Mouse (Mus musculus): ENCODE data around the gene Dlst. TPM values are rescaled to one million over a fixed set of nuclear protein-coding genes. Genes with fewer than 3 reads are reported as not detected.
A peak's percentile ranks its signal among the peaks of the same experiment; 100 is the strongest.

Gene Dlst
- polyA plus RNA-seq, 1 experiment from 2014 or later: 115 TPM

- WGBS: 74% methylated on average over 2 of the region's 2 CpGs
- peaks cover 44% of the 10 kb centered on the region for H3K4me1 ChIP-seq (ENCODE audit: insufficient read depth)
- H3K27ac ChIP-seq (ENCODE audit: low read depth): no peak overlapping the region
Observed at GRCm38 (mm10) chr12:85178294-85178693, 67.7 kb downstream of the Dlst start.

GRCm38 (mm10) chr12:85181475-85182344 is 71.1 kb downstream of the Dlst start:
- WGBS: 20% methylated on average over 16 of the region's 17 CpGs
- TF ChIP-seq CTCF (IDR thresholded peaks at IDR 0.05; ENCODE audit: low read depth): no peak
- ATAC-seq (ENCODE audit: insufficient read depth): 0 out of 2 replicates have a peak, but pooled peaks have one; percentile 14
- no peaks in the 10 kb centered on the region for H3K36me3 ChIP-seq (ENCODE audit: insufficient read depth)
- H3K4me3 ChIP-seq (ENCODE audit: low read depth, low read length): no peak overlapping the region
- no peak overlapping the region for H3K27ac ChIP-seq (ENCODE audit: low read depth)
- no peaks in the 10 kb centered on the region for H3K9me3 ChIP-seq (ENCODE audit: low read depth, low read length)
- H3K4me2 ChIP-seq: no peak overlapping the region
- H3K4me1 ChIP-seq (ENCODE audit: insufficient read depth): peaks cover 24% of the 10 kb centered on the region
- no peak overlapping the region; the same call in 1 of the 2 replicates for H3K9ac ChIP-seq
- no peaks in the 10 kb centered on the region for H3K27me3 ChIP-seq (ENCODE audit: insufficient read depth, low read length)
- DNase-seq: peak; percentile 61

More at GRCm38 (mm10) chr12:85178294-85178693, 67.7 kb downstream of the Dlst start:
- Histone ChIP-seq H3K4me3 (ENCODE audit: low read depth, low read length) (no peak overlapping the region), H3K36me3 (ENCODE audit: insufficient read depth) (no peaks in the 10 kb centered on the region), H3K9ac (no peak overlapping the region), H3K4me2 (no peak overlapping the region), H3K27me3 (ENCODE audit: insufficient read depth, low read length) (no peaks in the 10 kb centered on the region), H3K9me3 (ENCODE audit: low read depth, low read length) (no peaks in the 10 kb centered on the region)
- ATAC-seq (ENCODE audit: insufficient read depth): no peak
- no peak for DNase-seq
- no peak for TF ChIP-seq CTCF (IDR thresholded peaks at IDR 0.05; ENCODE audit: low read depth)

- Histone ChIP-seq H3K36me3 (ENCODE audit: insufficient read depth) (no peaks in the 10 kb centered on the region), H3K4me2 (no peak overlapping the region), H3K27ac (ENCODE audit: low read depth) (no peak overlapping the region), H3K27me3 (ENCODE audit: insufficient read depth, low read length) (no peaks in the 10 kb centered on the region), H3K9me3 (ENCODE audit: low read depth, low read length) (no peaks in the 10 kb centered on the region), H3K9ac (no peak overlapping the region; the same call in 1 of the 2 replicates), H3K4me1 (ENCODE audit: insufficient read depth) (peaks cover 21% of the 10 kb centered on the region), H3K4me3 (ENCODE audit: low read depth, low read length) (no peak overlapping the region)
- DNase-seq: no peak
- 13% methylated on average over 8 of the region's 8 CpGs for WGBS
- TF ChIP-seq CTCF (IDR thresholded peaks at IDR 0.05; ENCODE audit: low read depth): no peak
- no peak for ATAC-seq (ENCODE audit: insufficient read depth)
Observed at GRCm38 (mm10) chr12:85182345-85182643, 71.7 kb downstream of the Dlst start.

GRCm38 (mm10) chr12:85182898-85183297 is 72.3 kb downstream of the Dlst start:
- Histone ChIP-seq H3K36me3 (ENCODE audit: insufficient read depth) (no peaks in the 10 kb centered on the region), H3K4me3 (ENCODE audit: low read depth, low read length) (no peak overlapping the region), H3K4me2 (no peak overlapping the region), H3K27me3 (ENCODE audit: insufficient read depth, low read length) (no peaks in the 10 kb centered on the region), H3K4me1 (ENCODE audit: insufficient read depth) (peaks cover 21% of the 10 kb centered on the region), H3K9me3 (ENCODE audit: low read depth, low read length) (no peaks in the 10 kb centered on the region), H3K9ac (no peak overlapping the region), H3K27ac (ENCODE audit: low read depth) (no peak overlapping the region)
- TF ChIP-seq CTCF (IDR thresholded peaks at IDR 0.05; ENCODE audit: low read depth): no peak
- WGBS: 69% methylated on average over 5 of the region's 5 CpGs
- DNase-seq (no peak), ATAC-seq (ENCODE audit: insufficient read depth) (no peak)

- DNase-seq (no peak), ATAC-seq (ENCODE audit: insufficient read depth) (no peak)
- Histone ChIP-seq H3K4me1 (ENCODE audit: insufficient read depth) (peaks cover 21% of the 10 kb centered on the region), H3K27ac (ENCODE audit: low read depth) (no peak overlapping the region), H3K27me3 (ENCODE audit: insufficient read depth, low read length) (no peaks in the 10 kb centered on the region), H3K4me3 (ENCODE audit: low read depth, low read length) (no peak overlapping the region), H3K9me3 (ENCODE audit: low read depth, low read length) (no peaks in the 10 kb centered on the region), H3K9ac (no peak overlapping the region), H3K36me3 (ENCODE audit: insufficient read depth) (no peaks in the 10 kb centered on the region), H3K4me2 (no peak overlapping the region)
- no peak for TF ChIP-seq CTCF (IDR thresholded peaks at IDR 0.05; ENCODE audit: low read depth)
- 48% methylated on average over 5 of the region's 5 CpGs for whole genome bisulfite sequencing
Observed at GRCm38 (mm10) chr12:85184118-85184517, 73.5 kb downstream of the Dlst start.

Other genes starting within 250 kb of the Dlst start
- gene Ltbp2, start 234.3 kb upstream of the Dlst start, polyA plus RNA-seq (2014; fragmentation: Nextera tagmentation; extraction: Ambion mirVana): 6.8 and 6.9 TPM in 2 replicates
- 147 TPM in 2 replicates for gene Fcf1, start 139.9 kb upstream of the Dlst start, polyA plus RNA-seq (2014; fragmentation: Nextera tagmentation; extraction: Ambion mirVana)
- gene Arel1, start 139.9 kb upstream of the Dlst start, polyA plus RNA-seq (2014; fragmentation: Nextera tagmentation; extraction: Ambion mirVana): 17.1 and 19.3 TPM in 2 replicates
- 38.5 and 39.7 TPM in 2 replicates for gene Ylpm1, start 114.5 kb upstream of the Dlst start, polyA plus RNA-seq (2014; fragmentation: Nextera tagmentation; extraction: Ambion mirVana)
- 3.1 and 4.6 TPM in 2 replicates for gene Prox2, start 74 bp upstream of the Dlst start, polyA plus RNA-seq (2014; fragmentation: Nextera tagmentation; extraction: Ambion mirVana)
- 0.91 and 1.0 TPM in 2 replicates for gene Rps6kl1, start 40.4 kb downstream of the Dlst start, polyA plus RNA-seq (2014; fragmentation: Nextera tagmentation; extraction: Ambion mirVana)
- gene Pgf, start 67.0 kb downstream of the Dlst start, polyA plus RNA-seq (2014; fragmentation: Nextera tagmentation; extraction: Ambion mirVana): 10.9 and 14.6 TPM in 2 replicates
- 91.4 and 99.9 TPM in 2 replicates for gene Eif2b2, start 108.6 kb downstream of the Dlst start, polyA plus RNA-seq (2014; fragmentation: Nextera tagmentation; extraction: Ambion mirVana)
- 8.8 and 10.2 TPM in 2 replicates for gene Mlh3, start 159.8 kb downstream of the Dlst start, polyA plus RNA-seq (2014; fragmentation: Nextera tagmentation; extraction: Ambion mirVana)
- gene Acyp1, start 177.6 kb downstream of the Dlst start, polyA plus RNA-seq (2014; fragmentation: Nextera tagmentation; extraction: Ambion mirVana): 37.6 and 42.7 TPM in 2 replicates
- gene Zc2hc1c, start 177.8 kb downstream of the Dlst start, polyA plus RNA-seq (2014; fragmentation: Nextera tagmentation; extraction: Ambion mirVana): 0.93 and 1.1 TPM in 2 replicates
- 17.2 and 18.2 TPM in 2 replicates for gene Nek9, start 228.5 kb downstream of the Dlst start, polyA plus RNA-seq (2014; fragmentation: Nextera tagmentation; extraction: Ambion mirVana)

Data from lung, embryonic 14.5 days (tissue).